Mouse (Mus musculus): ENCODE results near the gene Twistnb. TPM values are rescaled to one million over a fixed set of nuclear protein-coding genes. Genes with fewer than 3 reads are reported as not detected.

Twistnb gene
- polyA plus RNA-seq, 1 experiment from 2014 or later = 43.5 TPM

- Histone ChIP-seq H3K4me2 (no peak overlapping the region), H3K27ac (no peak overlapping the region), H3K27me3 (peaks cover 6% of the 10 kb centered on the region; the same call in 1 of the 2 replicates), H3K4me1 (replicated peaks) (peaks cover 9% of the 10 kb centered on the region), H3K9me3 (replicated peaks) (no peaks in the 10 kb centered on the region), H3K36me3 (no peaks in the 10 kb centered on the region), H3K9ac (no peak overlapping the region), H3K4me3 (replicated peaks) (no peak overlapping the region)
- DNase-seq (no peak), ATAC-seq (ENCODE audit: low read depth) (no peak)
- 70% methylated on average over 2 of the region's 2 CpGs for WGBS (ENCODE audit: insufficient replicate concordance)
Measured at GRCm38 (mm10) chr12:33427726-33428125, 1.7 kb upstream of the Twistnb start.

GRCm38 (mm10) chr12:33433812-33434211 is 4.4 kb downstream of the Twistnb start:
- H3K4me2 ChIP-seq = no peak overlapping the region
- peaks cover 26% of the 10 kb centered on the region for H3K36me3 ChIP-seq
- no peak overlapping the region for H3K27ac ChIP-seq
- no peaks in the 10 kb centered on the region for H3K9me3 ChIP-seq (replicated peaks)
- H3K4me1 ChIP-seq (replicated peaks) = peaks cover 9% of the 10 kb centered on the region
- 39% methylated on average over 9 of the region's 9 CpGs for WGBS (ENCODE audit: insufficient replicate concordance)
- DNase-seq (no peak), ATAC-seq (ENCODE audit: low read depth) (no peak)
- H3K4me3 ChIP-seq (replicated peaks) = no peak overlapping the region
- no peak overlapping the region for H3K9ac ChIP-seq
- no peaks in the 10 kb centered on the region for H3K27me3 ChIP-seq

- Histone ChIP-seq H3K4me2 (no peak overlapping the region), H3K36me3 (peaks cover 34% of the 10 kb centered on the region), H3K4me3 (replicated peaks) (no peak overlapping the region), H3K4me1 (replicated peaks) (peaks cover 9% of the 10 kb centered on the region), H3K27me3 (no peaks in the 10 kb centered on the region), H3K27ac (no peak overlapping the region), H3K9ac (no peak overlapping the region), H3K9me3 (replicated peaks) (no peaks in the 10 kb centered on the region)
- WGBS (ENCODE audit: insufficient replicate concordance) = 82% methylated on average over 4 of the region's 4 CpGs
- DNase-seq (no peak), ATAC-seq (ENCODE audit: low read depth) (no peak)
Measured at GRCm38 (mm10) chr12:33434758-33435157, 5.3 kb downstream of the Twistnb start.

GRCm38 (mm10) chr12:33455418-33455817 is 26.0 kb downstream of the Twistnb start:
- Histone ChIP-seq H3K27ac (no peak overlapping the region), H3K9me3 (replicated peaks) (no peaks in the 10 kb centered on the region), H3K4me1 (replicated peaks) (no peaks in the 10 kb centered on the region), H3K9ac (no peak overlapping the region), H3K27me3 (no peaks in the 10 kb centered on the region), H3K4me2 (no peak overlapping the region), H3K36me3 (no peaks in the 10 kb centered on the region), H3K4me3 (replicated peaks) (no peak overlapping the region)
- DNase-seq (no peak), ATAC-seq (ENCODE audit: low read depth) (no peak)
- WGBS (ENCODE audit: insufficient replicate concordance) = 51% methylated on average over 7 of the region's 7 CpGs

DNA sequence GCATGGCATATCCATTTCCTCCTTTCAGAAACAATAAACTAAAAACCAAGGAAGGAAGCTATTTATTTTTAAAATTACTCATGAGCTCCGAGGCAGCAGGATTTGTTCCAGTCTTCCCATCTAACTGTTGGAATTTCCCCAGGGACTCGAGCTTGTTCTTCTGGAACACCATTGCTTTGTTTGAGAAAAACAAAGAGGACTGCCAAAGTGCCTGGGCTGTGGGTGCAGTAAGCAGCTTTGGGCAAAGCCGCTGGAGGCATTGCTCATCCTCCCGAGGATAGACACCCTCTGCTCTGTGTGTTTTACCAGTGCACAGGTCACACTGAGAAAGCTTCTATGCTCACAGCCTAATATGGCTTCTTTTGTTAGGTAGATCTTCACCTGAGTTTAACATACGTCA is 26.8 kb downstream of the Twistnb start:
- no peak overlapping the region for H3K4me2 ChIP-seq
- H3K9me3 ChIP-seq (replicated peaks) = no peaks in the 10 kb centered on the region
- no peak overlapping the region for H3K9ac ChIP-seq
- ATAC-seq (ENCODE audit: low read depth) (no peak), DNase-seq (no peak)
- H3K27me3 ChIP-seq = no peaks in the 10 kb centered on the region
- H3K27ac ChIP-seq = no peak overlapping the region
- H3K4me1 ChIP-seq (replicated peaks) = no peaks in the 10 kb centered on the region
- no peak overlapping the region for H3K4me3 ChIP-seq (replicated peaks)
- H3K36me3 ChIP-seq = no peaks in the 10 kb centered on the region
- 38% methylated on average over 5 of the region's 5 CpGs for WGBS (ENCODE audit: insufficient replicate concordance)

- no peak overlapping the region for H3K4me3 ChIP-seq (replicated peaks)
- H3K36me3 ChIP-seq = no peaks in the 10 kb centered on the region
- no peaks in the 10 kb centered on the region for H3K4me1 ChIP-seq (replicated peaks)
- ATAC-seq (ENCODE audit: low read depth) (no peak), DNase-seq (no peak)
- 18% methylated on average over 5 of the region's 5 CpGs for WGBS (ENCODE audit: insufficient replicate concordance)
- H3K27ac ChIP-seq = no peak overlapping the region
- H3K4me2 ChIP-seq = no peak overlapping the region
- H3K27me3 ChIP-seq = no peaks in the 10 kb centered on the region
- H3K9me3 ChIP-seq (replicated peaks) = no peaks in the 10 kb centered on the region
- no peak overlapping the region for H3K9ac ChIP-seq
Measured at GRCm38 (mm10) chr12:33480975-33481374, 51.5 kb downstream of the Twistnb start.

DNA sequence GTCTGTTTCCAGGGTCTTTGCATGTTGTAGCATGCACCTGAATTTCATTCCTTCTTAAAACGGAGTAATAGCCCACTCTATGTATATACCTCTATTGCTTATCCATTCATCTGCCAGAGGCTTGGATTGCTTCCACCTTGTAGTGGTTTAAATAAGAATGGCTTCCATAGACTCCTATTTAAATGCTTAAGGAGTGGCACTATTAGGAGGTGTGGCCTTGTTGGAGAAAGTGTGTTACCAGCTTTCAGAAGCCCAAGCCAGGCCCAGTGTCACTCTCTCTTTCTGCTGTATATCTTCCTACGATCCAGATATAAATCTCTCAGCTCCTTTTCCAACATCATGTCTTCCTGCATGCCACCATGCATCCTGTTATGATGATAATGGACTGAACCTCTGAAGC is 53.5 kb downstream of the Twistnb start:
- no peak for ATAC-seq (ENCODE audit: low read depth)
- 53% methylated on average over 2 of the region's 2 CpGs for WGBS (ENCODE audit: insufficient replicate concordance)
- no peaks in the 10 kb centered on the region for H3K27me3 ChIP-seq

More for the DNA sequence above, 53.5 kb downstream of the Twistnb start:
- no peak overlapping the region for H3K4me3 ChIP-seq (replicated peaks)
- no peaks in the 10 kb centered on the region for H3K4me1 ChIP-seq (replicated peaks)
- DNase-seq = no peak
- no peaks in the 10 kb centered on the region for H3K36me3 ChIP-seq
- H3K27ac ChIP-seq = no peak overlapping the region
- no peaks in the 10 kb centered on the region for H3K9me3 ChIP-seq (replicated peaks)
- no peak overlapping the region for H3K4me2 ChIP-seq
- H3K9ac ChIP-seq = no peak overlapping the region

Other genes with a start within 250 kb of the Twistnb start
- not detected in 2 replicates for gene Efcab10, start 34.8 kb upstream of the Twistnb start, polyA plus RNA-seq (2015; fragmentation: Nextera tagmentation; extraction: Ambion mirVana)